Mouse (Mus musculus) cerebellum, adult 2 months (tissue): ENCODE measurements around the gene Rtp4.

Experiments
- CTCF ChIP-seq: fragments of 200-500 bp; IDR thresholded peaks from 2 replicates; pipeline ENCODE4 v1.5.1; 2011; ENCODE audit warnings: low read depth, mild to moderate bottlenecking, control low read depth, low read length, moderate library complexity, borderline replicate concordance; ENCODE audit not compliant: insufficient read depth
- POLR2A ChIP-seq: fragments of 200-500 bp; IDR thresholded peaks from 2 replicates; pipeline ENCODE4 v1.6.1; 2011; ENCODE audit warnings: low read length, control low read depth, borderline replicate concordance; ENCODE audit not compliant: insufficient read depth

DNA sequence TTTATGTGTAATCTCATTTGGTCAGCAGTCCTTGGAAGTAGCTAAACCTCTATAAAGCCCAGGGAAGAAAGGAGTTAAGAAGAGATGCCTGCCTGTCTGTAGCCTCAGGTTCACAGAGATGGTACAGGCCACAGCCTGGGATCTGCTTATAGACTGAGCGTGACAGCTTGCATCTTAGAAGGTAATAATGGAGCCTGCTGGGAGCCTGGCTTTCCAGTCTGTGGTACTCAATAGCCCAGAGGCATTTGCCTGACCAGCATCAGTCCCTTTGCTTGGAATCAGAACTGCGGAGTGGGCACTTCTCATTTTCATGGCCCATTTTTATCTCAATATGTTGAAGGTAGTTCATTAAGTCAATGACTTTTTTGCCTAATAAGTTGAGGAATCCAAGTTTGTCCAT lies 54.5 kb downstream of the Rtp4 start:
- TF ChIP-seq POLR2A (no peak), CTCF (no peak)
